Mouse (Mus musculus): ENCODE data around the gene Chil5.

GRCm38 (mm10) chr3:106000707-106001375 lies 31.8 kb downstream of the Chil5 start:
- TF ChIP-seq CTCF (IDR thresholded peaks at IDR 0.05; ENCODE audit: extremely low read depth, insufficient read depth, insufficient read length, insufficient replicate concordance) (no peak), POLR2A (IDR thresholded peaks at IDR 0.05; ENCODE audit: low read depth, low read length) (no peak)

Measured in spleen, adult 2 months (tissue).